ENCODE assay signal across 12 mouse cellular contexts in genomic region chr7:109825293-109825692, GRCm38 (mm10). TPM values are rescaled to one million over a fixed set of nuclear protein-coding genes. Genes with fewer than 3 reads are reported as not detected.
A peak's percentile ranks its signal among the peaks of the same experiment; 100 is the strongest.
DNase-seq lines count a peak whose midpoint lies in the region; ATAC-seq and TF ChIP-seq lines count a peak whose summit lies in the region.
"Had no signal": no experiment of that assay in that cellular context is flagged by ENCODE, and none has a peak within 500 bp of the region (broad histone marks: within the 10 kb centered on the region; RNA-seq: fewer than 3 reads in every experiment).

No protein-coding gene starts in this region.

- DNase-seq in limb, embryonic 14.5 days (ENCODE audit: low spot score) = peak; percentile 38
- no peak for DNase-seq in limb, embryonic 10.5 days (ENCODE audit: low spot score)
- DNase-seq in lung, adult 18-20 months = peak; percentile 12 to 33
- no peak for DNase-seq in natural killer cell, adult 2 months (ENCODE audit: low spot score in 2 of 2)
- DNase-seq: embryo, embryonic 11 days; thymus, postnatal 36 days had no signal

- no peaks in the 10 kb centered on the region for H3K4me1 ChIP-seq in forebrain, embryonic 13.5 days
- no peaks in the 10 kb centered on the region for H3K4me1 ChIP-seq in forebrain, embryonic 12.5 days
- peaks cover 6% of the 10 kb centered on the region; the same call in 1 of the 2 replicates for H3K4me1 ChIP-seq in limb, embryonic 14.5 days (ENCODE audit: control insufficient read depth, insufficient read depth, low read length)
- 0 out of 2 replicates have a peak, but pooled peaks cover 3% of the 10 kb centered on the region for H3K4me1 ChIP-seq in limb, embryonic 10.5 days
- H3K4me1 ChIP-seq in stomach, embryonic 14.5 days (ENCODE audit: control insufficient read depth, insufficient read depth, low read length) = no peaks in the 10 kb centered on the region

- peak; percentile 24; the same call in 1 of the 2 replicates for ATAC-seq in forebrain, embryonic 13.5 days
- no peak for ATAC-seq in forebrain, embryonic 12.5 days (ENCODE audit: low FRiP score)
- ATAC-seq in limb, embryonic 14.5 days (ENCODE audit: low FRiP score, low read depth) = no peak
- ATAC-seq in stomach, embryonic 14.5 days (ENCODE audit: insufficient number of reproducible peaks, insufficient read depth, low FRiP score, low read depth) = peak; percentile 49; the same call in 1 of the 2 replicates
- ATAC-seq in CD4-positive, CD25-positive, alpha-beta regulatory T cell, adult 4 months = no peak

- no peak overlapping the region for H3K27ac ChIP-seq in forebrain, embryonic 13.5 days
- H3K27ac ChIP-seq in forebrain, embryonic 12.5 days = no peak overlapping the region
- no peak overlapping the region for H3K27ac ChIP-seq in limb, embryonic 14.5 days (replicated peaks; ENCODE audit: low read depth, low read length)
- no peak overlapping the region for H3K27ac ChIP-seq in limb, embryonic 10.5 days
- H3K27ac ChIP-seq in stomach, embryonic 14.5 days (ENCODE audit: low read length) = peak overlapping the region; percentile 40; the same call in 1 of the 2 replicates
- H3K27ac ChIP-seq: limb, embryonic 15.5 days had no signal

- 81% methylated on average over 14 of the region's 14 CpGs for WGBS in forebrain, embryonic 13.5 days
- 89% methylated on average over 14 of the region's 14 CpGs for WGBS in forebrain, embryonic 12.5 days
- WGBS in limb, embryonic 14.5 days = 45% methylated on average over 14 of the region's 14 CpGs
- 87% methylated on average over 14 of the region's 14 CpGs for WGBS in limb, embryonic 10.5 days
- 49% methylated on average over 14 of the region's 14 CpGs for WGBS in stomach, embryonic 14.5 days

- H3K9ac ChIP-seq in forebrain, embryonic 13.5 days = no peak overlapping the region
- H3K9ac ChIP-seq in forebrain, embryonic 12.5 days = no peak overlapping the region
- no peak overlapping the region for H3K9ac ChIP-seq in limb, embryonic 14.5 days (ENCODE audit: low read depth, low read length, severe bottlenecking)
- no peak overlapping the region for H3K9ac ChIP-seq in stomach, embryonic 14.5 days (replicated peaks; ENCODE audit: low read depth, low read length)
- H3K9ac ChIP-seq: limb, embryonic 15.5 days had no signal

- no peaks in the 10 kb centered on the region for H3K9me3 ChIP-seq in forebrain, embryonic 13.5 days (replicated peaks)
- H3K9me3 ChIP-seq in forebrain, embryonic 12.5 days = no peaks in the 10 kb centered on the region
- no peaks in the 10 kb centered on the region for H3K9me3 ChIP-seq in limb, embryonic 14.5 days (ENCODE audit: control insufficient read depth, low read length)
- H3K9me3 ChIP-seq in limb, embryonic 10.5 days (replicated peaks) = no peaks in the 10 kb centered on the region
- no peaks in the 10 kb centered on the region for H3K9me3 ChIP-seq in stomach, embryonic 14.5 days (ENCODE audit: control insufficient read depth, low read depth, low read length)
- H3K9me3 ChIP-seq: limb, embryonic 15.5 days had no signal

- no peak for TF ChIP-seq POLR2A in limb, embryonic 14.5 days (IDR thresholded peaks at IDR 0.05; ENCODE audit: borderline replicate concordance, extremely low read depth, insufficient read depth, insufficient read length)

- peaks cover 25% of the 10 kb centered on the region for H3K27me3 ChIP-seq in forebrain, embryonic 13.5 days
- peaks cover 42% of the 10 kb centered on the region for H3K27me3 ChIP-seq in forebrain, embryonic 12.5 days
- H3K27me3 ChIP-seq in limb, embryonic 14.5 days (ENCODE audit: control insufficient read depth, insufficient read depth, low read length) = no peaks in the 10 kb centered on the region
- H3K27me3 ChIP-seq in limb, embryonic 10.5 days (ENCODE audit: low read depth, poor library complexity, severe bottlenecking) = no peaks in the 10 kb centered on the region
- no peaks in the 10 kb centered on the region for H3K27me3 ChIP-seq in stomach, embryonic 14.5 days (ENCODE audit: control insufficient read depth, insufficient read depth, low read length)
- H3K27me3 ChIP-seq: limb, embryonic 15.5 days had no signal

- H3K4me3 ChIP-seq in forebrain, embryonic 13.5 days = no peak overlapping the region
- no peak overlapping the region for H3K4me3 ChIP-seq in forebrain, embryonic 12.5 days (replicated peaks)
- no peak overlapping the region for H3K4me3 ChIP-seq in limb, embryonic 14.5 days (replicated peaks; ENCODE audit: low read length)
- H3K4me3 ChIP-seq in limb, embryonic 10.5 days = no peak overlapping the region
- H3K4me3 ChIP-seq in stomach, embryonic 14.5 days (ENCODE audit: low read depth, low read length) = no peak overlapping the region
- H3K4me3 ChIP-seq: limb, embryonic 15.5 days had no signal

- H3K36me3 ChIP-seq in forebrain, embryonic 13.5 days (ENCODE audit: poor library complexity, severe bottlenecking) = no peaks in the 10 kb centered on the region
- H3K36me3 ChIP-seq in forebrain, embryonic 12.5 days (replicated peaks) = no peaks in the 10 kb centered on the region
- no peaks in the 10 kb centered on the region for H3K36me3 ChIP-seq in limb, embryonic 14.5 days (ENCODE audit: control insufficient read depth, insufficient read depth, low read length)
- no peaks in the 10 kb centered on the region for H3K36me3 ChIP-seq in limb, embryonic 10.5 days
- no peaks in the 10 kb centered on the region for H3K36me3 ChIP-seq in stomach, embryonic 14.5 days (ENCODE audit: control insufficient read depth, insufficient read depth, low read length)
- H3K36me3 ChIP-seq: limb, embryonic 15.5 days had no signal

- H3K4me2 ChIP-seq in forebrain, embryonic 13.5 days = no peak overlapping the region
- H3K4me2 ChIP-seq in forebrain, embryonic 12.5 days = no peak overlapping the region
- H3K4me2 ChIP-seq in limb, embryonic 14.5 days (replicated peaks; ENCODE audit: low read depth, low read length, severe bottlenecking) = no peak overlapping the region
- H3K4me2 ChIP-seq in stomach, embryonic 14.5 days (replicated peaks; ENCODE audit: low read depth, low read length) = no peak overlapping the region
- H3K4me2 ChIP-seq: limb, embryonic 15.5 days had no signal

RNA-seq across cellular contexts. Expression of gene Scube2, which starts 40.2 kb away (rescaled TPM):
- 0.77 and 0.79 TPM in 2 replicates for polyA plus RNA-seq in forebrain, embryonic 13.5 days (2015; fragmentation: Nextera tagmentation; extraction: Ambion mirVana)
- polyA plus RNA-seq in forebrain, embryonic 12.5 days (2016; fragmentation: Nextera tagmentation; extraction: Ambion mirVana) = 1.5 and 1.8 TPM in 2 replicates
- 4.7 and 5.2 TPM in 2 replicates for polyA plus RNA-seq in limb, embryonic 14.5 days (2012; rRNA removed)
- 9.2 and 11.7 TPM in 2 replicates for polyA plus RNA-seq in limb, embryonic 14.5 days (2014; fragmentation: Nextera tagmentation; extraction: Ambion mirVana)
- polyA plus RNA-seq in limb, embryonic 10.5 days (2016; fragmentation: Nextera tagmentation; extraction: Ambion mirVana) = 0.21 and 0.25 TPM in 2 replicates
- 1.9 and 2.2 TPM in 2 replicates for polyA plus RNA-seq in stomach, embryonic 14.5 days (2014; fragmentation: Nextera tagmentation; extraction: Ambion mirVana)
- polyA plus RNA-seq in CD4-positive, CD25-positive, alpha-beta regulatory T cell, adult 4 months (2017; shearing (Covaris generic)) = not detected

RNA-seq across cellular contexts. Expression of gene Nrip3, which starts 43.5 kb away (rescaled TPM):
- 2.7 TPM in 2 replicates for polyA plus RNA-seq in forebrain, embryonic 13.5 days (2015; fragmentation: Nextera tagmentation; extraction: Ambion mirVana)
- 2.2 and 2.3 TPM in 2 replicates for polyA plus RNA-seq in forebrain, embryonic 12.5 days (2016; fragmentation: Nextera tagmentation; extraction: Ambion mirVana)
- polyA plus RNA-seq in limb, embryonic 14.5 days (2012; rRNA removed) = 0.46 and 0.62 TPM in 2 replicates
- polyA plus RNA-seq in limb, embryonic 14.5 days (2014; fragmentation: Nextera tagmentation; extraction: Ambion mirVana) = 1.3 and 1.5 TPM in 2 replicates
- polyA plus RNA-seq in limb, embryonic 10.5 days (2016; fragmentation: Nextera tagmentation; extraction: Ambion mirVana) = 0.08 and 0.11 TPM in 2 replicates
- polyA plus RNA-seq in stomach, embryonic 14.5 days (2014; fragmentation: Nextera tagmentation; extraction: Ambion mirVana) = 0.94 and 1.4 TPM in 2 replicates
- polyA plus RNA-seq in CD4-positive, CD25-positive, alpha-beta regulatory T cell, adult 4 months (2017; shearing (Covaris generic)) = under 1 TPM; 0.30 to 0.73 TPM
- polyA plus RNA-seq: C2C12 had no signal

Comparison
In these comparisons a context has a peak if more than half of its experiments do, and no peak if none do; other contexts are left out.
1. ATAC-seq: peak in forebrain, embryonic 13.5 days (single experiment) and stomach, embryonic 14.5 days (single experiment); none in forebrain, embryonic 12.5 days (single experiment), limb, embryonic 14.5 days (single experiment) and CD4-positive, CD25-positive, alpha-beta regulatory T cell, adult 4 months (single experiment).
2. DNase-seq: peak in limb, embryonic 14.5 days (single experiment) and lung, adult 18-20 months (2 of 2); none in limb, embryonic 10.5 days (single experiment) and natural killer cell, adult 2 months (0 of 2).